Mouse (Mus musculus) midbrain, embryonic 10.5 days (tissue): Measurements from ENCODE around the gene Dock2. TPM values are rescaled to one million over a fixed set of nuclear protein-coding genes. Genes with fewer than 3 reads are reported as not detected.

Experiments
- DNase-seq: peaks from one replicate; pipeline ENCODE4 v3.0.0-alpha.2; 2017; ENCODE audit warnings: low spot score
- H3K27ac ChIP-seq: fragments of 300-500 bp; sonication (generic); replicated peaks from 2 replicates; pipeline ENCODE4 v1.5.1; 2016; ENCODE audit warnings: mild to moderate bottlenecking
- H3K27me3 ChIP-seq: fragments of 300-500 bp; sonication (generic); 2 replicates; pipeline ENCODE4 v1.6.1; 2016; ENCODE audit warnings: low read depth, mild to moderate bottlenecking; ENCODE audit not compliant: poor library complexity, severe bottlenecking
- H3K36me3 ChIP-seq: fragments of 300-500 bp; sonication (generic); 2 replicates; pipeline ENCODE4 v1.6.1; 2016; ENCODE audit warnings: mild to moderate bottlenecking, moderate library complexity
- H3K4me1 ChIP-seq: fragments of 300-500 bp; sonication (generic); 2 replicates; pipeline ENCODE4 v1.6.1; 2016
- H3K4me3 ChIP-seq: fragments of 300-500 bp; sonication (generic); 2 replicates; pipeline ENCODE4 v1.5.1; 2016; ENCODE audit warnings: mild to moderate bottlenecking, moderate library complexity
- H3K9me3 ChIP-seq: fragments of 300-500 bp; sonication (generic); replicated peaks from 2 replicates; pipeline ENCODE4 v1.6.1; 2016; ENCODE audit warnings: mild to moderate bottlenecking
- WGBS: fragments of 180-500 bp; shearing (Covaris S2); methylation state at CpG from one replicate; pipeline ENCODE4 v1.1.7; 2016; 5-methylcytosine and 5-hydroxymethylcytosine counted together
- polyA plus RNA-seq: library from polyadenylated mRNA; unstranded; fragments of >200 nt; fragmentation: Nextera tagmentation; extraction: Ambion mirVana; gene quantifications from 2 replicates; pipeline ENCODE4 v1.2.1, GENCODE M21; 2016

The Dock2 gene
- polyA plus RNA-seq, 1 experiment from 2014 or later, result 0.69 TPM

DNA sequence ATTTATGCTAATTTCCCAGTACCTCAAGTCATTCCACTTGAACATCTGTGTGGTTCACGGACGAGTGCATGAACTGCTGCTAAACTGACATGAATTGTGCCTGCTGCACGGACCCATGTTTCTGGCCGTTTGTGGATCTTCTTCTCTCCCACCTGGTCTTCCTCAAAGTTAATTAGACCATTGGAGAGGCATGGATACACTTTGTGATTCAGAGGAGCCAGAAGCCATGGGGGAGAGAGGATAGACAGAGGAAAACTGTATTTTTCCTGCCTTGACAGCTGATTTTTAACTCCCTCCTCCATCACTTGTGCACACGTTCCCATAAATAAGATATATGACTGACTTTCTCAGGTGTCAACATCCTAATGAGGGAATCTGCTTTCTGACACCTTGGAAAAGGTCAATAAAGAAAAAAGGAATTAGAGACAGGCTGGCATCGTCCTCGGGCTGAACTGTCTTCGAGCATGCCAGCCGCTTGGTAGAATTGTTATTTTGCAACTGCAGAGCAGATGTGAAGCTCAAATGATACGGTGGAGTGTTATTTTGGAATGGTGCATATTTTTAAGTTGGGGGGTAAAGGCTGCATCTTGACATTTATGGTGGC lies 434.1 kb downstream of the Dock2 start:
- no peaks in the 10 kb centered on the region for H3K9me3 ChIP-seq
- peaks cover 33% of the 10 kb centered on the region for H3K27me3 ChIP-seq
- 91% methylated on average over 10 of the region's 10 CpGs for WGBS
- no peak overlapping the region for H3K27ac ChIP-seq
- no peak overlapping the region for H3K4me3 ChIP-seq
- no peak for DNase-seq
- H3K4me1 ChIP-seq, result peaks cover 8% of the 10 kb centered on the region
- H3K36me3 ChIP-seq, result no peaks in the 10 kb centered on the region

DNA sequence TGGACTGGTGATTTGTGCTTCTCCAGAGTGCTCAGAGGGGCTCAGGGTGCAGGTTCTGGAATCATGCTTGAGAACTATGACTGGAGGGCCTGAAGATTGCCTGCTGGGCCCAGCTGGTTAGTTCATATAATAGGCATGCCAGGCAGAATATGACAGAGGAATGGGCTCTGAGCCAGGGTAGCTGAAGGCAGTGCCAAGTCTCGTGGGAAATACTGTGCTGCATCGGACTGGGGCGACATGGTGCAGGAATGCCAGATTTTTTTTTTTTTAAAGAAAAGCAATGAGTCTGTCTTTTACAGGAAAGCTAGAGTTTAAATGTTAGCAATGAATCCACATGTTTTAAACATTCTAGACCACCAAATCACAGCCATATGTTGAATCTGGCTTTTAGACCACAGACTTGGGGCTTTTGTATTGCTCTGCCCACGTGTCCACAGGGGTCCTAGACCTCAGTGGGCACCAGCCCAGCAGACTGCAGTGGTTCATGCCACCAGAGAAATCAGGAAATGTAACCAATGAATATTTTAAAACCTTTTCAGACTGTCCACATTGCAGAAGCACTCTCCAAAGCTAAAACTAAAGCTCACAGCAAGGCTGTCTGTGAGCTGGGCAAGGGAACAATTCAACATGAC lies 435.3 kb downstream of the Dock2 start:
- H3K4me3 ChIP-seq, result no peak overlapping the region
- DNase-seq, result no peak
- 87% methylated on average over 4 of the region's 4 CpGs for WGBS
- peaks cover 24% of the 10 kb centered on the region for H3K27me3 ChIP-seq
- peaks cover 8% of the 10 kb centered on the region for H3K4me1 ChIP-seq
- no peaks in the 10 kb centered on the region for H3K36me3 ChIP-seq
- no peaks in the 10 kb centered on the region for H3K9me3 ChIP-seq
- H3K27ac ChIP-seq, result no peak overlapping the region

DNA sequence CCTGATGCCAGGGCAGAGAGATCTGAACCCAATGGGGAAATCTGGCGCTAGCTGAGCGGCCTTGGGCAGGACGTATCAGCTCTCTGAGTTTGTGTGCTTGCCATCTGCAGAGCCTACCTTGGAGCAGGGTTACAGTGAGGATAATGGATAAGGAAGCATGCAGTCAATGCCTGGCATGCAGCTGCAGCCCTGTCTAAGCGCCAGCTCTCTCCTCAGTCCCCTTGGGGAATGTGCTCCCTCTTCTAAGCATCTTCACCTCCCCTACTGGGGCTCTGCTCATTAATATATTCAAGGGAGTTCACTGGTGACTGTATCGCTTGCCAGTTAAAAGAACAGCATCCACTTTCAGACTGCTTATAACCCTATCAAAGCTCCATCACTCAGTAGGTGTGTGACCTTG lies 439.4 kb downstream of the Dock2 start:
- WGBS, result 73% methylated on average over 5 of the region's 5 CpGs
- H3K36me3 ChIP-seq, result no peaks in the 10 kb centered on the region
- no peak for DNase-seq
- H3K4me1 ChIP-seq, result peaks cover 9% of the 10 kb centered on the region
- no peak overlapping the region for H3K27ac ChIP-seq
- no peak overlapping the region for H3K4me3 ChIP-seq
- H3K9me3 ChIP-seq, result no peaks in the 10 kb centered on the region
- H3K27me3 ChIP-seq, result 0 out of 2 replicates have a peak, but pooled peaks cover 9% of the 10 kb centered on the region

DNA sequence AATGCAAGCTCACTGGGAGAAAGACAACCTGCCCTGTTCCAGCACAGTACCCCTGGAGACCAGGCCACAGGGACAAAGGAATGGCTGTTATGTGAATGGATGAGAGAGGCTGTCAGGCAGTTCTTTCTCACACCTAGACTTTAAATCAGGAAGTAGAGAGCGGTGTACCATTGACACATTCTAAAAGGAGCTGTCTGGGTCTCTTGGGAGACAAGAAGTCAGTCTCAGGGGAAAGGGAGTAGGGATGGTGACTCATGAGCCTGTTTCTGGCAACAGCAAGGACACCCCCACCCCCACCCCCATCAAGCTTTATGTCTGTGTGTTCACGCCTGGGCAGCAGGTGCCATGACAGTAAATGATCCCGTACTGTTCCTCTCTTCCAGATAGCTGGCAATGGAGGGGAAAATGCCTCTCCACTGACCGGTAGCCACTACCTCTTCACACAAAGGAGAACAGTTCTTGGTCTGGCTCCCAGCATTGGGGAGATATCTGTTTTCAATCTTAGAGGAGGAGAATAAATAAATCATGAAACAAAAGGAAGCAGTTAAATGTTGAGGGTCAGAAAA lies 439.9 kb downstream of the Dock2 start:
- no peaks in the 10 kb centered on the region for H3K36me3 ChIP-seq
- no peaks in the 10 kb centered on the region for H3K9me3 ChIP-seq
- peaks cover 9% of the 10 kb centered on the region for H3K4me1 ChIP-seq
- H3K27me3 ChIP-seq, result 0 out of 2 replicates have a peak, but pooled peaks cover 6% of the 10 kb centered on the region
- H3K4me3 ChIP-seq, result no peak overlapping the region
- no peak overlapping the region for H3K27ac ChIP-seq
- DNase-seq, result no peak
- 88% methylated on average over 4 of the region's 4 CpGs for WGBS

DNA sequence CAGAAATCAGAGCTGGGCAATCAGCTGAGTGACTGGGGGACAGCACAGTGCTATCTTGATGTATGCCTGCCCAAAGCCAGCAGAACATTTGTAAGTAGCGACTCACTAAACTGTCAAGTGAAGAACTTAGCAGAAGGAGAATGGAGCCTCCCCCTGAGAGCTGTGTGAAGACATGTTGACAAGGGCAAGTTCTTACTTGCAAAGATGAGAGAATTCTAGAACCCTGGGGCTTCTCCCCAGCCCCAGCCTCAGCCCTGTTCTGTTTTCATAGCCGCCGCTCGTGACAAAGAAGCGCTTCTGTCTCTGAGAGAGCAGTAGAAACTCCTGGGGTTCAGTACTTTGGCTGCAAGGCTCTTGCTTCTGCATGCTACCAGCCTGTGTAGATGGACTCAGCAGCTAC lies 444.0 kb downstream of the Dock2 start:
- WGBS, result 83% methylated on average over 5 of the region's 5 CpGs
- Histone ChIP-seq H3K9me3 (no peaks in the 10 kb centered on the region), H3K27ac (no peak overlapping the region), H3K27me3 (no peaks in the 10 kb centered on the region), H3K36me3 (no peaks in the 10 kb centered on the region), H3K4me3 (no peak overlapping the region), H3K4me1 (peaks cover 9% of the 10 kb centered on the region)
- no peak for DNase-seq

DNA sequence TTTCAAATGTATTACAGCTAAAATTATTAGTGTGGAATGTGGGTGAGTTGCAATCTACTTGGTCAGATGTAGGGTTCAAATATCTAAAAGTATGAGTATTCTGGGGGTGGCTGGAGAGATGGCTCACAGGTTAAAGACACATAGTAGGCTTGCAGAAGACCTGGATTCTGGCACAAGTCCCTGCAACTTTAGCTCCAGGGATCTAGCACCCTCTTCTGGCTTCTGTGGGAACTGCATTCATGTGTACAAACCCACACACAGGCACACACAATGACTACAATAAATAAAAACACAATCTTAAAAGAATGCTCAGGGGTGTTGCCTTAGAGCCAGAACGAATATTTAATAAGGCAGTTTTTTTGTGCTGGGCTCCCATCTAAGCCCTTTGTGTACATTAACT lies 445.8 kb downstream of the Dock2 start:
- no peaks in the 10 kb centered on the region for H3K27me3 ChIP-seq
- peaks cover 9% of the 10 kb centered on the region for H3K4me1 ChIP-seq
- H3K36me3 ChIP-seq, result no peaks in the 10 kb centered on the region
- DNase-seq, result no peak
- no peak overlapping the region for H3K4me3 ChIP-seq
- H3K9me3 ChIP-seq, result no peaks in the 10 kb centered on the region
- H3K27ac ChIP-seq, result no peak overlapping the region
- 74% methylated on average over 1 of the region's 1 CpGs for WGBS

DNA sequence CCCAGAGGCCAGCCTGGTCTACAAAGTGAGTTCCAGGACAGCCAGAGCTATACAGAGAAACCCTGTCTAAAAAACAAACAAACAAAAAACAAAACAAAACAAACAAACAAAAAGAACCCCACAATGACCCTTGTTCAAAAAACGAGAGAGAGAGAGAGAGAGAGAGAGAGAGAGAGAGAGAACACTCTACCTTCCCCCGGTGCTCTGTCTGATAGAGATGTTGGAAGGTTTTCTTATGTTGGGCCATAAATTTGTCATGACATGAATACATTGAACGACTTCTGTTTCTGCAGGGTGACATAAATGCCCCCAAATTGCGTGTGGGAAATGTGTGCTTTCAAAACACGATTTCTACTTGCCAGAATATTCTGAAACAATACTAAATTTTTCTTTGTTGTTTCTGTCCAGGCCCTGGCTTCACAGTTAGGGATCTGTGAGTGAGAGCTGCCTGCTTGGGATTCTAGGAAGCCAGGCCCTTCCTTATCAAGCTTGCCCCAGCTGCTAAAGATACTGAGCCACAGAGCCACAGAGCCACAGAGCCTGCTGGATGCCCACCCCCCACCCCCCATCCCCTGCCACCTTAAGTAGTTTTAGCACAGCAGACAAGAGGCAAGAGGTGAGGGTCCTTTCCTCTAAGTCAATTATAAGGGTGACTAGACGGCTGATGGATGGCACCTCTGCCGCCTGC lies 451.2 kb downstream of the Dock2 start:
- Histone ChIP-seq H3K4me3 (no peak overlapping the region), H3K4me1 (peaks cover 8% of the 10 kb centered on the region), H3K27me3 (no peaks in the 10 kb centered on the region), H3K9me3 (no peaks in the 10 kb centered on the region), H3K36me3 (no peaks in the 10 kb centered on the region), H3K27ac (no peak overlapping the region)
- WGBS, result 78% methylated on average over 7 of the region's 7 CpGs
- no peak for DNase-seq

DNA sequence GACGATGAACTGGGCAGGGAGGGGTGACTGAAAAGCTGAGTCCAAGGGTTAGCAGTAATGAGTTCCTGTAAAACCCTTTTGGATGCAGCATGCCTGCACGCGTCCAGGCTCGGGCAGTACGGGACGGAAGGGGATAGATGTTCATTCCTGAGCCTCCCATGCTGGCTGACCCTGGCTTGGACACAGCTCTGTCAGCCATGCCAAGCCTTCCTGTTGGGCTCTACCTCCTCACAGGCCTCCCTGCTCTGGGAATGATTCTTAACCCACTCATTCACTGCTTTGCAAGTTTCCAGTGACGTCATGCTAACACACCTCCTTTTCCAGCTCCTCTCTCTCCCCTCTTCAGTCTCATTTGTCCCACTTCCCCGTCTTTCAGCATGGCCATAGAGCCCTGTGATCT lies 460.0 kb downstream of the Dock2 start:
- DNase-seq, result no peak
- Histone ChIP-seq H3K27ac (no peak overlapping the region), H3K9me3 (no peaks in the 10 kb centered on the region), H3K36me3 (no peaks in the 10 kb centered on the region), H3K27me3 (peaks cover 31% of the 10 kb centered on the region), H3K4me3 (no peak overlapping the region), H3K4me1 (peaks cover 9% of the 10 kb centered on the region)
- WGBS, result 85% methylated on average over 8 of the region's 8 CpGs

DNA sequence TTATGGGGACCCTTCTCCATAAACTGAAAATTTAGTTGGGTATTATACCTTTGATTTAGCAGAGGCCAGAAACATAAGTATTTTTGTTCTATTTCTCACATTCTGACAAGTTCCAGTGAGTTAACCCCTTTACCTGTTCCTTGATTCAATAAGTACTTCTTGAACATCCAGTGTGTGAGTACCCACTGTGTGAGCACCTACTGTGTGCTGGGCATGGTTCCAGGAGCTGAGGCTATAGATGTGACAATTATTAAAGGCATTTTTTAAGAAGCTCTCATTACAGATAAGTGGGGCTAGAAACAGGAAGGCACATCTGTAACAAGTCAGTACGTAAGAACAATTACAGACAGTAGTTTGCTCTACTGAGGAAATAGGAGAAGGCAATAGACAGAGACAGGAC lies 464.4 kb downstream of the Dock2 start:
- H3K4me3 ChIP-seq, result no peak overlapping the region
- peaks cover 65% of the 10 kb centered on the region for H3K27me3 ChIP-seq
- H3K9me3 ChIP-seq, result no peaks in the 10 kb centered on the region
- H3K27ac ChIP-seq, result no peak overlapping the region
- DNase-seq, result no peak
- 91% methylated on average over 1 of the region's 1 CpGs for WGBS
- H3K4me1 ChIP-seq, result peaks cover 19% of the 10 kb centered on the region
- H3K36me3 ChIP-seq, result no peaks in the 10 kb centered on the region

DNA sequence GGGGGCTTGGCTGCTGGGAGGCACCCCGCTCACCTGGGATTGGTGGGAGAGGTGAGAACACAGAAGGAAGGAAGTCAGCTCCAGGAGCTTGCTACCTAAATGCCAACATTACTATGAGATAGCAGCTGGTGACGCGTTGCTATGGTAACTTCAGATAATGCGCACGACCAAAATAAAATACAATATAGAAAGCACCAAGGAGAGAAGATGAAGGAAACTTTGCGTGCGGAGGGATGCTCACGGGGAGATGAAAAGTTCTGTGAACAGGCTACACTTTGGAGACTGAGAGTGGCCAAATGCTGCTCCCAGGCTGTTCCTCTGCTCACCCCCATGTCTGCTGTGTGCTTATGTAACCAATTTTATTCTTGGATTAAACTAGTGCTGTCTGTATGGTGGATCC lies 466.7 kb downstream of the Dock2 start:
- H3K4me3 ChIP-seq, result no peak overlapping the region
- H3K27me3 ChIP-seq, result peaks cover 74% of the 10 kb centered on the region

DNA sequence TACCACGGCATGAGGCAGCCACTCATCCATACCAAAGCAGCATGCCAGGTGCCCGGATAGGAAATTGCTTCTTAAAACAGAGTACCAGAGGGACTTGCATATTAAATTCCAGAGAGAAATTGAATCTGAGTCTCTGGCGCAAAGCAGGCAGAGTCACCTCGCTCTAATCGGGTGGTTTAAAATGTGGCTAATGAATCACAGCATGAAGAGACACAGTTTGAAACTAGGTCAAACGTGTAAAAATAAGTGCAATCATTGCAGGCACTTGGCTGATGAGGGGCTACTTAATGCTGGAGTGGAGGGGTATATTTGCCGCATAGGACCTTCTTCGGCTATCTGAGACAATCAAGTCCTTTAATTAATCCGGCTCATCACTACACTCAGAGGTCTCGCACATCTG lies 467.5 kb downstream of the Dock2 start:
- DNase-seq, result no peak

More for the DNA sequence above, 466.7 kb downstream of the Dock2 start:
- no peak for DNase-seq
- H3K36me3 ChIP-seq, result no peaks in the 10 kb centered on the region
- H3K9me3 ChIP-seq, result no peaks in the 10 kb centered on the region
- 88% methylated on average over 8 of the region's 8 CpGs for WGBS
- peaks cover 19% of the 10 kb centered on the region for H3K4me1 ChIP-seq
- H3K27ac ChIP-seq, result no peak overlapping the region

DNA sequence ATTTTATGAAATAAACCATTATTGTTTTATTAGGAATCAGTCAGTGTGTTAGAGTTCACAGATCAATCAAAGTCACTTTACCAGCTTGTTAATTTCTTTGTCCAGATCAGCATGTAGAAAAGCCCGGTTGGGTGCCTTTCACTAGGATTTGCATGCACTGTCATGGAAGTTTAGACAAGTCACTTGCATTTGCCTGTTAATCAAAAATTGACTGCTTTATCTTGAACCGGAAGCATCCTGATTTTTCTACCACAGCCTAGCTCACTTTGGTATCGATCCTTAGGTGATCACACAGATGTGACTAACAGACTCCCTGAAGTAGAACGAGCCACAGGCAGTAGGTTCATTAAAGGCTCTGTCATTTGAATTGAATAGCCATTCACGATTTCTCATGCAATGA lies 468.3 kb downstream of the Dock2 start:
- Histone ChIP-seq H3K9me3 (no peaks in the 10 kb centered on the region), H3K27me3 (peaks cover 78% of the 10 kb centered on the region), H3K27ac (no peak overlapping the region), H3K36me3 (no peaks in the 10 kb centered on the region), H3K4me3 (peak overlapping the region; percentile 50), H3K4me1 (peaks cover 19% of the 10 kb centered on the region)
- WGBS, result 12% methylated on average over 5 of the region's 5 CpGs
- DNase-seq, result peak; percentile 19

More for the DNA sequence above, 467.5 kb downstream of the Dock2 start:
- Histone ChIP-seq H3K27me3 (peaks cover 75% of the 10 kb centered on the region), H3K9me3 (no peaks in the 10 kb centered on the region), H3K4me3 (no peak overlapping the region), H3K36me3 (no peaks in the 10 kb centered on the region), H3K27ac (no peak overlapping the region), H3K4me1 (peaks cover 19% of the 10 kb centered on the region)
- 69% methylated on average over 10 of the region's 10 CpGs for WGBS
